Mouse (Mus musculus) forebrain, embryonic 13.5 days (tissue): ENCODE measurements around the gene Nop16. TPM values are rescaled to one million over a fixed set of nuclear protein-coding genes. Genes with fewer than 3 reads are reported as not detected.

Experiments used
- ATAC-seq: fragments of 200-750 bp; cut with Nextera tagmentation; 2 replicates; pipeline ENCODE4 v1.8.0; 2017
- H3K27ac ChIP-seq: fragments of 300-500 bp; sonication (generic); 2 replicates; pipeline ENCODE4 v1.5.1; 2015; ENCODE audit warnings: inconsistent platforms, mild to moderate bottlenecking, moderate library complexity
- H3K27me3 ChIP-seq: fragments of 300-500 bp; sonication (generic); 2 replicates; pipeline ENCODE4 v1.6.1; 2015; ENCODE audit warnings: mild to moderate bottlenecking, inconsistent platforms
- H3K36me3 ChIP-seq: fragments of 300-500 bp; sonication (generic); 2 replicates; pipeline ENCODE4 v1.6.1; 2015; ENCODE audit warnings: mild to moderate bottlenecking, inconsistent platforms; ENCODE audit not compliant: poor library complexity, severe bottlenecking
- H3K4me1 ChIP-seq: fragments of 300-500 bp; sonication (generic); 2 replicates; pipeline ENCODE4 v1.6.1; 2015; ENCODE audit warnings: inconsistent platforms
- H3K4me2 ChIP-seq: fragments of 300-500 bp; sonication (generic); 2 replicates; pipeline ENCODE4 v1.6.1; 2015; ENCODE audit warnings: inconsistent platforms, mild to moderate bottlenecking, moderate library complexity
- H3K4me3 ChIP-seq: fragments of 300-500 bp; sonication (generic); 2 replicates; pipeline ENCODE4 v1.5.1; 2015; ENCODE audit warnings: mild to moderate bottlenecking, inconsistent platforms
- H3K9ac ChIP-seq: fragments of 300-500 bp; sonication (generic); 2 replicates; pipeline ENCODE4 v1.6.1; 2015; ENCODE audit warnings: mild to moderate bottlenecking, inconsistent platforms
- H3K9me3 ChIP-seq: fragments of 300-500 bp; sonication (generic); replicated peaks from 2 replicates; pipeline ENCODE4 v1.6.1; 2016; ENCODE audit warnings: inconsistent platforms
- WGBS: fragments of 180-500 bp; shearing (Covaris S2); methylation state at CpG from one replicate; pipeline ENCODE4 v1.1.7; 2015; 5-methylcytosine and 5-hydroxymethylcytosine counted together
- polyA plus RNA-seq: library from polyadenylated mRNA; unstranded; fragments of >200 nt; fragmentation: Nextera tagmentation; extraction: Ambion mirVana; gene quantifications from 2 replicates; pipeline ENCODE4 v1.2.1, GENCODE M21; 2015

Nop16 gene
- polyA plus RNA-seq, 1 experiment from 2014 or later = 66.2 TPM

DNA sequence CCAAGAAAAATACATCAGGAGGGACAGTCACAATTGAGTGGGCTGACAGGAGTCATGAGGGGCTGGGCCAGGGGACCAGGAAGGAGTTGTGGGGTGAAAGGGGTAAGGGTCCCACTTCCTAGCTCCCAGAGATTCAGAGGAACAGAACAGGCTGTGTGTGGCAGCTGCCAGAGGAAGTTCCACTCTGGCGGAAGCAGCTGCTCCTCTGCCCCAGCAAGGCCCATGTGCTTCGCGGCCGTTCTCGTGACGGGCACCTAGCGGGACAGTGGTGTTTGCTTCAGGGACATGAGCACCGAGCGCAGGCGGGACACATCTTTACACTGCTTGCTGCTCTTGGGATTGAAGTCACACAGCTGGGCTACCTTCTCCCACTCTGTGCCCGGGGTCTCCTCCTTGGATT is 3.7 kb upstream of the Nop16 start:
- no peak overlapping the region for H3K4me2 ChIP-seq
- no peak overlapping the region for H3K27ac ChIP-seq
- H3K36me3 ChIP-seq = peaks cover 26% of the 10 kb centered on the region
- H3K9me3 ChIP-seq = no peaks in the 10 kb centered on the region
- 90% methylated on average over 11 of the region's 11 CpGs for WGBS
- H3K27me3 ChIP-seq = no peaks in the 10 kb centered on the region
- no peak overlapping the region for H3K9ac ChIP-seq
- H3K4me1 ChIP-seq = peaks cover 24% of the 10 kb centered on the region
- H3K4me3 ChIP-seq = no peak overlapping the region
- ATAC-seq = no peak

DNA sequence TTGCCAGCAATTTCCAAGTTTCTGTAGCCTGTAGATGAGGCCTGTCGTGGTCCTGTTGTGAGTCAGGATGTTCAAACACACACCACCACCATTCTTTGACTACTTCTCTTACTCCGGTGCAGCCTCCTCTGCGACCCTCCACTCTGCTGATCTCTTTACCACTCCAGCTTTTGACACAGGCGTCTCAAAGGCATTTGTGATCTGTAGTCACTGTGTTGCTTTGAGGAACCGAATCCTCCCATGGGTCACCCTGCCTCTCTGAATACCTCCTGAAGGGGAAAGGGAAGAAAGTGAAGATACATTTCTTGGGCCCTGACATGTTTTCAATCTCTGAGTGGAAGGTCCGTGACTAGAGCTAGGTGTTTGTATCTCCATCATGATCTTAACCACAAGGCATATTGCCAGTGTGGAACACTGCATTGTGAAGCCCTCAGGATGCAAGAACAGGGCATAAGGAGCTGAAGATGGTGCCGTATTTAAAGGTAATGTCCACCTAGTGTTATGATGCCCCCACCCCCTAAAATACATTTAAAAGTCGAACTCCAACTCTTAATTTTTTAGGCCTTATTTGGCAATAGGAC is 2.0 kb upstream of the Nop16 start:
- no peak for ATAC-seq
- Histone ChIP-seq H3K4me3 (no peak overlapping the region), H3K27me3 (no peaks in the 10 kb centered on the region), H3K36me3 (peaks cover 27% of the 10 kb centered on the region; the same call in 1 of the 2 replicates), H3K4me1 (peaks cover 30% of the 10 kb centered on the region), H3K9me3 (no peaks in the 10 kb centered on the region), H3K9ac (no peak overlapping the region), H3K4me2 (peak overlapping the region; percentile 83; the same call in 1 of the 2 replicates), H3K27ac (no peak overlapping the region)
- 90% methylated on average over 8 of the region's 8 CpGs for WGBS

DNA sequence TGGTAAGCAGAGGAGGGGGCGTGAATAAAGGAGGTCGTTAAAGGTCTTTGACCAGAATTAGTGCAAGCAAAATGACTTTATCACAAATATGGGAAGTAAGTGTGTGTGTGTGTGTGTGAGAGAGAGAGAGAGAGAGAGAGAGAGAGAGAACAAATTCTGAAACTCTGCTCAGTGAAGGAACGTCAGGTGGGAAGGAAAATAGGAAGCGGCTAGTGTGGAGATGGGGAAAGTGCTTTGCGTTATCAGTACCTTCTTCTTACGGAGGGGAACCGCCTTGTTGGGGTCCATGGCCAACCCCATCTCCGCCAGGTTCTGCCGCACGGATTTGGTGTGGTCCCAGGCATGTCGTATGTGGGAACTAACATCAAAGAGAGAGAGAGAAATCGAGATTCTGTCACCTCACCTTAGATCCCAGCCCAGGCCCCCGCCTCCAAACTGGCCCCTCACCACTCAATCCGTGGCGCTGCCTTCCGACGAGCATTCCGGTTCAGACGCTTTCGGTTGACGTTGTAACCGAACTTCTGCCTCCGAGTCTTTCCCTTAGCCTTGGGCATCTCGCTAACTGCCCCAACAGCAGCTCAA is 385 bp downstream of the Nop16 start:
- Histone ChIP-seq H3K36me3 (peaks cover 40% of the 10 kb centered on the region), H3K27ac (no peak overlapping the region; the same call in 1 of the 2 replicates), H3K4me1 (peaks cover 30% of the 10 kb centered on the region), H3K9me3 (no peaks in the 10 kb centered on the region), H3K4me3 (peak overlapping the region; percentile 79), H3K27me3 (no peaks in the 10 kb centered on the region), H3K4me2 (peak overlapping the region; percentile 83), H3K9ac (peak overlapping the region; percentile 73)
- ATAC-seq = no peak
- 2% methylated on average over 24 of the region's 24 CpGs for WGBS

GRCm38 (mm10) chr13:54585831-54586230 is 4.1 kb downstream of the Nop16 start:
- 94% methylated on average over 11 of the region's 11 CpGs for WGBS
- no peak for ATAC-seq
- Histone ChIP-seq H3K9me3 (no peaks in the 10 kb centered on the region), H3K36me3 (peaks cover 73% of the 10 kb centered on the region), H3K27ac (no peak overlapping the region), H3K4me2 (no peak overlapping the region), H3K4me3 (no peak overlapping the region), H3K27me3 (no peaks in the 10 kb centered on the region), H3K9ac (no peak overlapping the region), H3K4me1 (peaks cover 25% of the 10 kb centered on the region)

GRCm38 (mm10) chr13:54582860-54583259 is 7.0 kb downstream of the Nop16 start:
- peaks cover 96% of the 10 kb centered on the region for H3K36me3 ChIP-seq
- no peak overlapping the region for H3K4me3 ChIP-seq
- H3K4me1 ChIP-seq = peaks cover 14% of the 10 kb centered on the region
- no peak overlapping the region for H3K27ac ChIP-seq
- H3K27me3 ChIP-seq = no peaks in the 10 kb centered on the region
- no peak overlapping the region for H3K9ac ChIP-seq
- WGBS = 92% methylated on average over 5 of the region's 5 CpGs
- no peaks in the 10 kb centered on the region for H3K9me3 ChIP-seq
- no peak for ATAC-seq
- no peak overlapping the region for H3K4me2 ChIP-seq

DNA sequence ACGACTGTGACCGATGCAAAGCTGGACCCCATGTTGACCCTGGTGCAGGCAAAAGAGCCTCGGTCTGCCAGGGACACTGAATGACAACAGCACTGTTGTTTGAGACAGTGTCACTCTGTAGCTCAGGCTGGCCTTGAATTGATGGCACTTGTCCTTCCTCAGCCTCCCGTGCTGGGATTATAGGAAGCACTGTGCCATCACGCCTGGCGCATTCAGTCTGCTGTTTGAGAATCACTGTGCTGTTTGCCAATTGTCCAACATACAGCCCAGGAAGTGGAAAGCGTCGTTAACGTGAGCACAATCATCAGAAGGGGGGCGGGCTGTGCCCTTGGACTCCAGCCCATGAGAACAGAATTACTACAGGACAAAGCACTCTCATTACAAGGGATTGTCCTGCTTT is 7.8 kb downstream of the Nop16 start:
- Histone ChIP-seq H3K27ac (peak overlapping the region; percentile 25; the same call in 1 of the 2 replicates), H3K4me1 (peaks cover 14% of the 10 kb centered on the region), H3K9ac (no peak overlapping the region), H3K27me3 (no peaks in the 10 kb centered on the region), H3K4me3 (no peak overlapping the region), H3K36me3 (peaks cover 93% of the 10 kb centered on the region), H3K9me3 (no peaks in the 10 kb centered on the region), H3K4me2 (no peak overlapping the region)
- no peak for ATAC-seq
- WGBS = 49% methylated on average over 10 of the region's 10 CpGs

DNA sequence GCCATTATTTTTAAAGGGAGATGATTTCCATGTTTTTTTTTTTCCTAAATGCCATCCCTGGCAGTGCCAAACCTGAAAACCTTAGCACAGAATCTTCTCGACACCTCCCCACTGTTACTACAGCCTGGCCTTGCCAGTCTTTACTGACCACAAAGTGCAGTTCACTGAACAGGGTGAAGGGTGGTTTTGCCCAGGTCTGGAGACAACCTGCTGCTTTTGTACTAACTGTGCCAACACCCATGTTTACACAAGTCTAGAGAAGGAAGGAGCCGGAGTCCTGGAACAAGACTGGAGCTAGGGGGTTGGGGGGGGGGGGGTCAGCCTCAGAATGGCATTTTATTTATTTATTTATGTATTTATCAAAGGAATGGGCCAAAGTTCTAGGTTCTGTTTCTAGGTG is 8.5 kb downstream of the Nop16 start:
- peaks cover 19% of the 10 kb centered on the region for H3K4me1 ChIP-seq
- H3K27ac ChIP-seq = no peak overlapping the region
- no peak overlapping the region for H3K4me2 ChIP-seq
- H3K9ac ChIP-seq = no peak overlapping the region
- WGBS = 91% methylated on average over 2 of the region's 2 CpGs
- H3K36me3 ChIP-seq = peaks cover 94% of the 10 kb centered on the region
- ATAC-seq = no peak
- no peaks in the 10 kb centered on the region for H3K27me3 ChIP-seq
- H3K9me3 ChIP-seq = no peaks in the 10 kb centered on the region
- no peak overlapping the region for H3K4me3 ChIP-seq

GRCm38 (mm10) chr13:54577652-54578507 is 12.0 kb downstream of the Nop16 start:
- Histone ChIP-seq H3K4me3 (no peak overlapping the region), H3K4me2 (no peak overlapping the region), H3K4me1 (peaks cover 29% of the 10 kb centered on the region), H3K27ac (no peak overlapping the region), H3K9me3 (no peaks in the 10 kb centered on the region), H3K36me3 (peaks cover 61% of the 10 kb centered on the region), H3K9ac (no peak overlapping the region), H3K27me3 (peaks cover 5% of the 10 kb centered on the region; the same call in 1 of the 2 replicates)
- 83% methylated on average over 21 of the region's 21 CpGs for whole genome bisulfite sequencing
- ATAC-seq = no peak

- H3K9ac ChIP-seq = peak overlapping the region; percentile 94
- peaks cover 38% of the 10 kb centered on the region for H3K36me3 ChIP-seq
- ATAC-seq = peak; percentile 9; the same call in 1 of the 2 replicates
- no peaks in the 10 kb centered on the region for H3K9me3 ChIP-seq
- peaks cover 31% of the 10 kb centered on the region for H3K4me1 ChIP-seq
- peaks cover 8% of the 10 kb centered on the region; the same call in 1 of the 2 replicates for H3K27me3 ChIP-seq
- 4% methylated on average over 19 of the region's 19 CpGs for WGBS
- peak overlapping the region; percentile 99 for H3K4me3 ChIP-seq
- peak overlapping the region; percentile 76 for H3K4me2 ChIP-seq
- H3K27ac ChIP-seq = no peak overlapping the region; the same call in 1 of the 2 replicates
Measured at GRCm38 (mm10) chr13:54575489-54575888, 14.4 kb downstream of the Nop16 start.

DNA sequence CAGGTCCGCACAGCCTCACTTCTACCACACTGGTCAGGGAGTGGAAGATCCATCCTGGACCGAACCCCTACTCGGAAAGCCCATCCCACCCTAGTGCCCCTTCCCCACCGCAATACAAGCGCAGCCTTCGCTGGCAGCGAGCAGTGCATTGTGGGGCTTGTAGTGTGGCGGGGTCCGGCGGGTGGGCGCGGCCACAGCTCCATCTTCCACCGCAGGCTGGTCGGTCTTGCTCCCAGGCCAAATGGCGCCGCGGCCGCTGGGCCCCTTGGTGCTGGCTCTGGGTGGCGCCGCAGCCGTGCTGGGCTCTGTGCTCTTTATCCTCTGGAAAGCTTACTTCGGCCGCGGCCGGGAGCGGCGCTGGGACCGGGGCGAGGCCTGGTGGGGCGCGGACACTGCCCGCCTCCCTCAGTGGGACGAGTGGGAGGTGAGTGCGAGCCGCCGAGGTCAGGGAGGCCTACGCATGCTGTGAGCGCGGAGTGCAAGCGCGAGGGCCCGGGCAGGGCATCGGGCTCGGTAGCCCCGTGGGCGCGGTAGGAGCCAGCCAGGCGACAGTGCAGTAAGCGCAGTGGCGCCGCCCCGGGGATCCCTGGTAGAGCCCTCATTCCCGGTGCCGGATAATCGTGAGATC is 14.9 kb downstream of the Nop16 start, which contains the start of gene Arl10:
Arl10 (plus strand) TSS at position 162 of the 628 bp plus-strand sequence.
- Histone ChIP-seq H3K4me2 (peak within 1 kb of the TSS; percentile 76), H3K9ac (peak within 1 kb of the TSS; percentile 94), H3K4me3 (peak within 1 kb of the TSS; percentile 99), H3K27ac (peak within 1 kb of the TSS; percentile 68), H3K36me3 (peaks cover 33% of the 10 kb centered on the region), H3K9me3 (no peaks in the 10 kb centered on the region), H3K27me3 (peaks cover 8% of the 10 kb centered on the region; the same call in 1 of the 2 replicates), H3K4me1 (peaks cover 31% of the 10 kb centered on the region)
- WGBS = under 1% methylated on average over 55 of the region's 55 CpGs
- ATAC-seq = peak; percentile 95

DNA sequence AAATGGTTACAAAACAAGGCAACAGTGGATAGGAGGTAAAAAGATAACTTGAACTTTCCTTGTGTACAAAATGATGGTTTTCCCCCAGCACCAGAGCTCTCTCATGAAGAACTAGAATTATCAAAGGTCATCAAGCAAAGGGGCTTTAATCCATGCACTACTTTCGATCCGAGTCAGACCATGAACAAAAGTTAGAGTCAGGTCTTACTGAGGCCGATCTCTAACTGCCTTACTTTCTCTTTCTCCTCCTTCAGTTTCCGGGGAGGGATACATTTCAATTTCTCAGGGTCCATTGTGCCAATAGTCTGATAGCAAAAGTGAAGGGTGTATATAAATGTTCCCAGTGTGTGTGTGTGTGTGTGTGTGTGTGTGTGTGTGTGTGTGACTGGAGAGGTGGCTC is 17.3 kb downstream of the Nop16 start:
- H3K9me3 ChIP-seq = no peaks in the 10 kb centered on the region
- H3K4me1 ChIP-seq = peaks cover 23% of the 10 kb centered on the region
- H3K27me3 ChIP-seq = peaks cover 8% of the 10 kb centered on the region; the same call in 1 of the 2 replicates
- no peak overlapping the region for H3K4me2 ChIP-seq
- peaks cover 12% of the 10 kb centered on the region; the same call in 1 of the 2 replicates for H3K36me3 ChIP-seq
- H3K4me3 ChIP-seq = no peak overlapping the region
- 81% methylated on average over 4 of the region's 4 CpGs for WGBS
- H3K9ac ChIP-seq = no peak overlapping the region
- no peak for ATAC-seq
- no peak overlapping the region for H3K27ac ChIP-seq
